Comparison of ENCODE assay signal across 7 mouse cellular contexts in the genomic region with DNA sequence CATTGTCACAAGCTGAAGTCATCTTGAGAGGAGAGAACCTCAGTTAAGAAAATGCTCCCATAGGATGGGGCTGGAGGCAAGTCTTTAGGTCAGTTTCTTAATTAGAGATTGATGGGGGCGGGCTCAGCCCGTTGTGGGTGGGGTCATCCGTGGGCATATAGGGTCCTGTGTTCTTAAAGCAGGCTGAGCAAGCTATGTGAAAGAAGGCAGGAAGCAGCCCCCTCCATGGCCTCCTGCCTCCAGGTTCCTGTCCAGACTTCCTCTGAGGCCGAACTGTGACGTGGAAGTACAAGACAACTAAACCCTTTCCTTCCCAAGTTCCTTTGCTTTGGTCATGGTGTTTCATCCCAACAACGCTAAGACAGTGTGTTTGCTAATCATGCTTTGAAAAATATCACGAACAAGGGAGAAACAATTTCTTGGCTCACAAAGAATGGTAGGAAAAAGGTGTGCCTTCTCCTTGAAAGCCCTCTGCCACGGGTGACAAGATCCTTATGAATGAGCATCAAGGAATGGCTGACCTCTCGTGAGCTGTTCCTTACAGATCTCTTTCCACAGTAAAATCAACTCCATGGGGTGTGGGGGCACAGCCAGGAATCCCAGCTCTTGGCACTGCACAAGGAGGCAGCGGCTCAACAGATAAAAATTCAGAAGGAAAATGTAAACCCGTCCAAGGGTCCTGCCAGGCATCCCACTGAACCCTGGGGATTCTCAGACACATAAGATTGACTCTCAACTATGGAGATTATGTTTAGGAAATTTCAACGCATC. TPM values are rescaled to one million over a fixed set of nuclear protein-coding genes. Genes with fewer than 3 reads are reported as not detected.
DNase-seq lines count a peak whose midpoint lies in the region; ATAC-seq and TF ChIP-seq lines count a peak whose summit lies in the region.

No protein-coding gene starts in this region.

- H3K27ac ChIP-seq in embryonic facial prominence, embryonic 14.5 days (replicated peaks; ENCODE audit: low read depth, low read length), result peak overlapping the region; percentile 88
- peak overlapping the region; percentile 72 for H3K27ac ChIP-seq in intestine, embryonic 15.5 days
- no peak overlapping the region for H3K27ac ChIP-seq in left cerebral cortex, adult 2 months

- H3K9me3 ChIP-seq in embryonic facial prominence, embryonic 14.5 days (ENCODE audit: control insufficient read depth, low read length), result no peaks in the 10 kb centered on the region
- no peaks in the 10 kb centered on the region for H3K9me3 ChIP-seq in intestine, embryonic 15.5 days

- no peaks in the 10 kb centered on the region for H3K27me3 ChIP-seq in embryonic facial prominence, embryonic 14.5 days (replicated peaks; ENCODE audit: control insufficient read depth, insufficient read depth, low read length)
- no peaks in the 10 kb centered on the region for H3K27me3 ChIP-seq in intestine, embryonic 15.5 days (replicated peaks)

- H3K4me3 ChIP-seq in embryonic facial prominence, embryonic 14.5 days (ENCODE audit: low read depth, low read length), result peak overlapping the region; percentile 81
- peak overlapping the region; percentile 84 for H3K4me3 ChIP-seq in intestine, embryonic 15.5 days (replicated peaks)
- no peak overlapping the region for H3K4me3 ChIP-seq in left cerebral cortex, adult 2 months

- H3K4me2 ChIP-seq in embryonic facial prominence, embryonic 14.5 days (ENCODE audit: low read depth, low read length), result peak overlapping the region; percentile 87
- H3K4me2 ChIP-seq in intestine, embryonic 15.5 days (replicated peaks), result peak overlapping the region; percentile 72

- no peak for TF ChIP-seq CTCF in left cerebral cortex, adult 2 months (IDR thresholded peaks at IDR 0.05)

- peak; percentile 27 to 31 for DNase-seq in spleen, postnatal 10 days (ENCODE audit: low spot score in 2 of 2)
- no peak for DNase-seq in spleen, postnatal 14 days (ENCODE audit: low spot score in 2 of 2)
- peak; percentile 83 for DNase-seq in embryonic facial prominence, embryonic 14.5 days (ENCODE audit: low spot score)
- no peak for DNase-seq in layer of hippocampus, postnatal 25 days (ENCODE audit: extremely low spot score in 1 of 2, low spot score in 1 of 2)
- no peak for DNase-seq in left cerebral cortex, adult 2 months (ENCODE audit: extremely low spot score in 1 of 2, low spot score in 2 of 2)

- intact Hi-C loops in left cerebral cortex, adult 2 months (cut with DNase I), result no loop called here

- WGBS in embryonic facial prominence, embryonic 14.5 days, result 7% methylated on average over 12 of the region's 12 CpGs
- WGBS in intestine, embryonic 15.5 days, result 7% methylated on average over 12 of the region's 12 CpGs

- H3K9ac ChIP-seq in embryonic facial prominence, embryonic 14.5 days (ENCODE audit: low read depth, low read length), result peak overlapping the region; percentile 84
- H3K9ac ChIP-seq in intestine, embryonic 15.5 days, result peak overlapping the region; percentile 83

- H3K4me1 ChIP-seq in embryonic facial prominence, embryonic 14.5 days (ENCODE audit: control insufficient read depth, insufficient read depth, low read length), result peaks cover 41% of the 10 kb centered on the region
- peaks cover 28% of the 10 kb centered on the region for H3K4me1 ChIP-seq in intestine, embryonic 15.5 days (replicated peaks)

- ATAC-seq in embryonic facial prominence, embryonic 14.5 days (ENCODE audit: low read depth), result no peak
- ATAC-seq in intestine, embryonic 15.5 days, result 0 out of 2 replicates have a peak, but pooled peaks have one; percentile 10
- ATAC-seq in megakaryocyte progenitor cell, adult 5-6 weeks (replicated peaks; ENCODE audit: poor library complexity), result peak; percentile 38

- peaks cover 42% of the 10 kb centered on the region for H3K36me3 ChIP-seq in embryonic facial prominence, embryonic 14.5 days (ENCODE audit: control insufficient read depth, insufficient read depth, low read length)
- H3K36me3 ChIP-seq in intestine, embryonic 15.5 days, result peaks cover 14% of the 10 kb centered on the region

RNA-seq across cellular contexts. Expression of gene Cdk1, which starts 1.5 kb away (rescaled TPM):
- polyA plus RNA-seq in embryonic facial prominence, embryonic 14.5 days (2014; fragmentation: Nextera tagmentation; extraction: Ambion mirVana), result 397 and 436 TPM in 2 replicates
- 414 and 444 TPM in 2 replicates for polyA plus RNA-seq in intestine, embryonic 15.5 days (2015; fragmentation: Nextera tagmentation; extraction: Ambion mirVana)
- 118 and 123 TPM in 2 replicates for total RNA-seq in megakaryocyte progenitor cell, adult 5-6 weeks (2015)
- 276 and 278 TPM in 2 replicates for total RNA-seq in megakaryocyte progenitor cell, adult 5-6 weeks (2017)
- 1 to 10 TPM in 1 of 2 experiments, under 1 TPM in 1; 0.77 to 1.1 TPM for total RNA-seq in layer of hippocampus, postnatal 25 days (2021)
- total RNA-seq in left cerebral cortex, adult 2 months (2021), result under 1 TPM; 0.36 to 0.40 TPM

RNA-seq across cellular contexts. Expression of gene Ank3, which starts 47.3 kb away (rescaled TPM):
- 22.5 and 23.1 TPM in 2 replicates for polyA plus RNA-seq in embryonic facial prominence, embryonic 14.5 days (2014; fragmentation: Nextera tagmentation; extraction: Ambion mirVana)
- 21.5 and 21.9 TPM in 2 replicates for polyA plus RNA-seq in intestine, embryonic 15.5 days (2015; fragmentation: Nextera tagmentation; extraction: Ambion mirVana)
- 0.25 TPM in 1 of 2 replicates, not detected in the other for total RNA-seq in megakaryocyte progenitor cell, adult 5-6 weeks (2015)
- 0.41 TPM in 1 of 2 replicates, not detected in the other for total RNA-seq in megakaryocyte progenitor cell, adult 5-6 weeks (2017)
- 100 to 1,000 TPM; 405 to 539 TPM for total RNA-seq in layer of hippocampus, postnatal 25 days (2021)
- 100 to 1,000 TPM; 520 to 555 TPM for total RNA-seq in left cerebral cortex, adult 2 months (2021)

Comparison
In these comparisons a context has a peak if more than half of its experiments do, and no peak if none do; other contexts are left out.
1. DNase-seq: peak in spleen, postnatal 10 days (2 of 2) and embryonic facial prominence, embryonic 14.5 days (single experiment); none in spleen, postnatal 14 days (0 of 2), layer of hippocampus, postnatal 25 days (0 of 2) and left cerebral cortex, adult 2 months (0 of 2).
2. RNA of gene Cdk1, which starts 1.5 kb away (total RNA-seq): 118 to 278 TPM in megakaryocyte progenitor cell, adult 5-6 weeks; 0.77 to 1.1 TPM in layer of hippocampus, postnatal 25 days and 0.36 to 0.40 TPM in left cerebral cortex, adult 2 months; every median in the first group is over 10 times any median in the second.
3. RNA of gene Ank3, which starts 47.3 kb away (total RNA-seq): 520 to 555 TPM in left cerebral cortex, adult 2 months and 405 to 539 TPM in layer of hippocampus, postnatal 25 days; 0.25 to 0.41 TPM in megakaryocyte progenitor cell, adult 5-6 weeks; every median in the first group is over 100 times any median in the second.